Mouse (Mus musculus) stomach, postnatal 0 days (tissue): Measurements from ENCODE around the gene Krt8.

Source experiments
- CTCF ChIP-seq: IDR thresholded peaks from 2 replicates; pipeline ENCODE4 v1.5.1; 2016; ENCODE audit warnings: antibody characterized with exemption, low read depth, mild to moderate bottlenecking, moderate library complexity
- EP300 ChIP-seq: optimal IDR thresholded peaks from 2 replicates; pipeline ENCODE3; 2016; ENCODE audit warnings: antibody characterized with exemption

DNA sequence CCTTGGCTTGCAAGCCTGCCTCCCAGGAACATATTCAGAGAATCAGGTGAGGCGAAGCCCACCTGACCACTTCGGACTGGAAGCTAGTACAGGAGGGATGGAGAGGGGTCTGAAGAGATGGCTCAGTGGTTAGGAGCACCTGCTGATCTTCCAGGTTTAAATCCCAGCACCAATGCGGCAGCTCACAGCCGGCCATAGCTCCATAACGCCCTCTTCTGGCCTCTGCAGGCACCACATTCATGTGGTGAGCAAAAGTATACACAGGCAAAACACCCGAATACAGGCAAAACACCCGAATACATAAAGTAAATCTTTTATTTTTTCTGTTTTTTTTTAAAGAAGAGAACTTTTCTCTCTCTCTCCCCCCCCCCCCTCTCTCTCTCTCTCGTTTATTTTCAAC, 15.6 kb downstream of the Krt8 start:
- TF ChIP-seq CTCF (peak; percentile 47), EP300 (no peak)
